8 mouse cellular contexts compared by ENCODE assay signal in the genomic region with DNA sequence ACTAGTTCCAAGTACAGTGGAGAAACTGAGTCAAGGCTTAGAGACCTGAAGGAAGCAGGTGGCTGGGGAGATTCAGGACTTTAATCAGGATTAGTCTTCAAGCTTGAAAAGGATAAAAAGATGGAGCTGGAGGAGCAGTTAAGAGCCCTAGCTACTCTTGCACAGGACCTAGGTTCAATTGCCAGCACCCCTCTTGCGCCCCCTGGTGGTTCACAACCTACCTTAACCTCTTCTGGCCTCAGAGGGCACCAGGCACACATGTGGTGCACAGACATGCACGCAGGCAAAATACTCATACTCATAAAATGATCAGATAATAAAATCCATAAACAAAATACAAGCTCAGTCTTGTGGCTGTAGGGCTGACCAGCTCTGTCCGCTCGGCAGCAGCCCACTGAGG. TPM values are rescaled to one million over a fixed set of nuclear protein-coding genes. Genes with fewer than 3 reads are reported as not detected.
A peak's percentile ranks its signal among the peaks of the same experiment; 100 is the strongest.
DNase-seq lines count a peak whose midpoint lies in the region.

No protein-coding gene starts in this region.

- peak; percentile 21 for DNase-seq in cerebellum, adult 11-12 months
- no peak for DNase-seq in cerebellum, adult 9-11 months
- DNase-seq in MN1 (ENCODE audit: low spot score): peak; percentile 52
- DNase-seq in cerebellum, adult 9-10 months: peak; percentile 37
- DNase-seq in gastrocnemius, postnatal 4 days (ENCODE audit: low spot score in 2 of 2): peak; percentile 68 to 79
- peak; percentile 73 to 84 for DNase-seq in kidney, postnatal 25 days
- DNase-seq in lung, postnatal 10 days: peak; percentile 80
- peak; percentile 63 to 77 for DNase-seq in spleen, postnatal 14 days (ENCODE audit: low spot score in 2 of 2)

RNA-seq across cellular contexts. Expression of gene Psmd7, which starts 15.8 kb away (rescaled TPM):
- total RNA-seq in gastrocnemius, postnatal 4 days (2021): 100 to 1,000 TPM; 121 to 133 TPM
